Mouse (Mus musculus) naive thymus-derived CD4-positive, alpha-beta T cell, adult 2 months (primary cell): ENCODE data around the gene Zbtb20.

Experiments
- DNase-seq: peaks from one replicate; pipeline ENCODE4 v3.0.0-alpha.2; 2011; ENCODE audit warnings: low read depth

Gene Zbtb20

GRCm38 (mm10) chr16:42875852-42875980 lies at the start of gene Zbtb20:
TSS of gene Zbtb20 (plus strand) at chr16:42875881.
- DNase-seq: no peak

GRCm38 (mm10) chr16:42835940-42836339 lies 39.7 kb upstream of the Zbtb20 start:
- DNase-seq: peak; percentile 47

GRCm38 (mm10) chr16:42836404-42837120 lies 39.1 kb upstream of the Zbtb20 start:
- DNase-seq: peak; percentile 4

GRCm38 (mm10) chr16:42838226-42838625 lies 37.5 kb upstream of the Zbtb20 start:
- no peak for DNase-seq

DNA sequence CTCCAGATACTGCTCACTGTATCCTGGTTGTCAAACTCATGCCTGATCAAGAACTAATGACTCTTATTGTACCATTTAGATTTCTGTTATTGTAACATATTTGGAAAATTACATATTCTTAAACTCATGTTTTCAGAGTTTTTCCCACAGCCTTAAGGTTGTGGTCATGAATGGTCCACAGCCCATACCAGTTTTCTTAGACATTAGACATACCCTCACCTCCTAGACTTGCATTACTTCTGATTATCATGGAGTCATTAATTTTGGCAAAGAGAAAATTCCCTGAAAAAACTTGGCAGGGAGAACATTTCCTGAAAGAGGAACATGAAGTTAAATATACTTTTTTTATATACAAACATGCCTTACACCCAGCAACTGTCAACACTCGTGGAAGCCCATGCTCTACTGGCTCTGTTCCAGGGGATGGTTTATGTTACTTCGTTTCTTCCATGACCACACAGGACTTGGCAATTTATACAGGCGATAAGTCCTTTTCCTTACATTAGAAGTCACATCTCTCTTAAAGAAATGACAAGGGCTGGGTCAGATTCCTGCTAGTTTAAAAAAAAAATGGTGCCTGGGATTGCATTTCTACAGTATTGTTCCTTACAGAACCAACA lies 18.0 kb upstream of the Zbtb20 start:
- DNase-seq: no peak

GRCm38 (mm10) chr16:42859251-42859650 lies 16.4 kb upstream of the Zbtb20 start:
- no peak for DNase-seq

GRCm38 (mm10) chr16:42863231-42863630 lies 12.4 kb upstream of the Zbtb20 start:
- DNase-seq: no peak

DNA sequence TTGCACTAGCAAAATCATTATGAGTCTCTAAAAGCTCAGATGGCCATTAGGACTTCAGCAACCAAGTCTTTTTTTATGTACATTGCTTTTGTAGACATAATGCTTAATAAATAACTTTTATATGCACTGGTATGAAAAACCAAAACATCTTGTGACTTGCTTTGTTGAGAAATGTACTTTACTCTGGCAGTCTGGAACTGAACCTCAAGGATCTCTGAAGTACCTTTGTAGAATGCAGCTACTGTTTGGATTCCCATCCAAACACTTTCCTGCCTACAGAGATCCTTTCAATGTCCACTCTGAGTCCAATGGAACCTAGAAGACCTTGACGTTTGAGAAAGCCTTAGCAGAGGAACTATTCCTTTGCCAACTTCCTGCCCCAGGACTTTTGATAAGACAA lies 9.6 kb upstream of the Zbtb20 start:
- no peak for DNase-seq

GRCm38 (mm10) chr16:42872101-42872500 lies 3.6 kb upstream of the Zbtb20 start:
- DNase-seq: no peak

GRCm38 (mm10) chr16:42873942-42874341 lies 1.7 kb upstream of the Zbtb20 start:
- no peak for DNase-seq

DNA sequence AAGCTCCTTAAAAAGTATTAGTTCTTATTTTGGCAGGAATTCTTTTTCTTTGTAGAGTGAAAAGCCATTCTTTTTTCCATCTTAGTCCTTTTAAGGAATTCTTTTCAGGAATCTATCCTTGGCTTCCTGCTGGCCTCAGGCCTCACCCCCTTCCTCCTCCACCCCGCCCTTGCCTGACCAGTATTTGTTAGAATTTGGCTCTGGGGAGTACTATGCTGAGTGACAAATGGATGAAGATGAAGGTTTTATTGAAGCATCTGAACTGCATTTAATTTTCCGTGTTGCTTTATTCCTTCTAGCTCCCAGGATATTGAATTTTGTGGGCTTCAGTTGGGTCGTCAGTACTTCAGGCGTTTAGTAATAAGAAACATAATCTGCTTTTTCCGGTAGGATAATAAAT lies 1.2 kb upstream of the Zbtb20 start:
- DNase-seq: no peak

DNA sequence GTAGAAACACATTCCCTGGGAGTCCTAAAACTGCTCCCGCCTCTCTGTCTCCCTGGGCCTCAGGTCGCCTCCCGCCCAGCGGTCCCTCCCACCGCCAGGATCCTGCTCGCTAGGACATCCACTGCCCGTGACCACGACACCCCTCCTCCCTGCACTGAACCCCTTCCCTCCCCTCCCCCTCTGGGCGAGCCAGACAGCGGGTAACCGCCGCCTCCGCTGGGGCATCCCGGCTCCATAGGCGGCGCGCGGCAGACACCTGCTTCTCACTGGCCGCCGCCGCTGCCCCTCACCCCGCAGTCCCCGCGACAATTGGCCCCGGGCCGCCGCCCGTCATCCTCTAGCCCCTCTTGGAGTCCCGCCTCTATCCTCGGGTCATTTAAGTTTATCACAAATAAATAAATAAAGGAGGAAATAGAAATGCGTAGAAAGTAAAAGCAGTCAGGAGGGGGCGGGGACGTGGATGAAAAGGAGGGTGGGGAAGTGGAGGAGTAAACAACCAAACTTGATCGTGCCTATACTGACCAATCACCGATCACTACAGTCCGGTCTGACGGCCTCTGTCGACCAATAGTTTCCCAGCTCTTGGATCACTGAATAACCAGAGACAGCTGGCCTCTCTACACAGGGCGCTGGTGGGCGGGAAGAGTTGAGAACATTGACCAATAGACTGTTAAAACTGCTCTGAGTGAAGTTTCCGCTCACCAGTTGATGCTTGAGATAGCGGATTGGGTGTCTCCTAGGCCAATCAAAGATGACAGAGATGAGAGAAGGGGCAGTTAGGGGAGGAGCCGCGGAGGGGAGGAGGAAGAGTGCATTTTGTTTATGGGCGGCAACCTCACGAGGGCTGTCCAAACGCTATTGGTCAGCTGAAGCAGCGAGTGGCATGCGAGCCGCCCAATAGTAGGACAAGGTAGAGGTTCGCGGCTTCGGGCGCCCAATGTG lies 500 bp upstream of the Zbtb20 start:
- DNase-seq: peak; percentile 99

DNA sequence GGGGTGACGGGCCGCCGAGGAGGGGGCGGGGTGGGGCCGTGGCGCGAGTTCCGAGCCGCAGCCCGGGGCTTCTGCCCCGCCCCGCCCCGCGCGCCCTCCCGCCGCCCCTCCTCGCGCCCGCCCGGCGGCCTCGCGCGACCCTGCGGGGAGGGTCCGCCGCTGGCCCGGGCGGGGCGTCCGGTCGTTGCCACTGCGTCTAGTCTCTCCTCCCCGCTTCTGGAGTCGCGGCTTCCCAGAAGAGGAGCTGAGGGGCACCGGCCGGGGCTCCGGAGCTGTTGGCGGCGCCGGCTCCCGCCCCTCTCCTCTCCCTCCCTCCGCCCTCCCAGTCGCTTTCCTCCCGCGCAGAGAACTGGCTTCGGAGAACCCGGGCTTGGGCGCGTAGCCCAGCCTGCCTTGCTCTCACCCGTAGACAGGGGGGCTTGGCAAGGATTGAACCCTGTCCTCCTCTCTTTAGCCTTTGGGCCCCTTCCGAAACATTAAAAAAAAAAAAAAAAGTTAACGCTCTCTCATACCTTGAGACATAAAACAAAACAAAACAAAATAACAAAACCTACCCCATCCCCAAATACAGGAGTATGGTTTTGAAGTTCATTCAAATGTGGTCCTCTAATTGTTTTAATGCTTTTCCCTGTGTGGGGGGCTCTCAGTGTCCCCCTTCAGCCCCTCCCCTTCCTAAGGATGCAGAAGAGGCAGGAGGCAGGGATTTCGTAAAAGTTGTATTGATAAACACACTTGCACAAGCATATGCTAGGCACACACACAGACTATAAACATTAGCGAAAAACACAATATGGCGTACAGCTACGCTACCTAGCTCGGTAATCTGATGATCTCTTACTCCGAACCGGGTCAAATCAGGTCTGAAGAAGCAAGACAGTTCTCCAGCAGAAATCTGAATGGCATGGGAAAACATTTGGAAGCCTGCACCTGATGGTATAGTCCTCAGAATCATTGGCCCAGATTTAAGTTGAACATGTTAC lies 630 bp downstream of the Zbtb20 start:
- peak; percentile 84 for DNase-seq

- DNase-seq: no peak
Measured at GRCm38 (mm10) chr16:42880046-42880445, 4.4 kb downstream of the Zbtb20 start.

DNA sequence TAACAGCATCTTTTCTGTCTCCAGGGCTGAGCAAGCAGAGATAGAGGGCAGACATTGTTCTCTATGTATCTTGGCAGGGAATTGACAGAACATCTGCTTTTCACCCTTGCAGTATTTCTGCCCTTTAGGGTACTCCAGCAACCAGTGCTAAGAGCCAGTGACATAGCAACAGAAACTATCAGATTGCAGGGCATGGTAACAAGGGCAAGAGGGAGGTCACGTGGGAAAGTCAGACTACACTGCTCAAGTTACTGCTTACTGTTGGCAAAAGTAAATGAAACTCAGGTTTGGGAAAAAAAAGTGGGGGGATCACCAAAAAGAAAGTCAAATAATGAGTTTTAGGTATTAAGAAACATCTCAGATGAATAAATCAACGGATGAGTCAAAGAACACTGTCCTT lies 9.9 kb downstream of the Zbtb20 start:
- no peak for DNase-seq

DNA sequence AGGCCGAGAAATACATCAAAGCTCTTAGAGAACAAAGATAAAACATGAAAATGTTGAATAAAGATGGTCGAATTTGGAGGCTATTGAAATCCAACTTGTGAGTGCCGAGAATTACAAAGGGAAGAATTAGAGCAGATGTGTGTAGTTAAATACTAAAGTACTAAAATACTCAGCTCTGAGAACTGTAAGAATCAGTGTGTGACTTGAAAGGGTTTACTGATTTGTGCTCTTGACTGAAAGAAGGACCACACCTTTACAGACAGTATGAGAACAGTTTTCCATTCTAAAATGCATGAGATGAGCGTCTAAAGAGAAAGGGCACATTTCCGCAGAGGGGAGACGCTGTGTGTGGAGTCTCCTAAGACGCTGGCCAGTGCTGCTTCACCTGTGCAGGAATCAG lies 10.3 kb downstream of the Zbtb20 start:
- DNase-seq: no peak

DNA sequence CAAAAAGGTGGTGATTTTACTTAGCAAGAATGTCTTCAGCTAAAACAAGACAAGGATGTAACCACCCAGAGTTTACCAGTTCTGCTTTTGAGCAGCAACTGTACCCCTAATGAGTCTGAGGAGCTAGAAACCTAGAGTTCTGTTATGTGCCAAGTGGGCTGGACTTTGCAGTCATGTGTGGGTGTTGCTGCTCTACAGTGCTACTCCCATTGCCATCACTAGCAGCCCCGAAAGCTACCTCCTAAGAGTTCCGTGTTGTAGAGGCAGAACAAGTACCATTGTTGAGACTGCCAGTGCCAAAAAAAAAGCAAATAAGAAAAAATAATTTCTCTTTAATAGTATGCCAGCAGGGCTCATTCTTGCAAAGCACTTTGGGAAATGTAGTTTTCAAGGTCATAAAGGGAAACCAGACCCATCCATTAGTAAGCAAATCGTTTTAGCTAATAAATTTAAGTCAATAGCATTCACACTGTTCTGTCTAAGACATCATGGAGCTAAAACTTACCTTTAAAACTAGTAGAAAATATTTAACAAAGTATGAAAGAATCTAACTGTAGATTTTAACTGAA lies 21.5 kb downstream of the Zbtb20 start:
- no peak for DNase-seq

DNA sequence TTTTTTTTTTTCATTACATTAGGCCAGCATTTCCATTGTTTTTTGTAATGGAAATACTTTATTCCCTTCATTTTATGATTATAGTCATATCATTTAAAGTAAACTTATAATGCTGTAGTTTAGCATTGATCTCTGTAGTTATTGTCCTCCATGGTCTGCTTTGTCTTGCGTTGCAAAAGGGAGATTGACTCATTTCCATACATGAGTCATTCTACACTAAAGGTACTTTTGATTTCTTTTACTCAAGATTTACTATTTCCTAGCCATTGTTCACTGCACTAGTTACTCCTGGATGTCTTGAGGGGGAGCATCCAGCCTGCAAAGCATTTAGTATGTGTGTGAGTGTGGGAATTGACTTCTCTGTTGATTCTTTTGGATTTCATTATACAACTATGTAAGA lies 24.6 kb downstream of the Zbtb20 start:
- no peak for DNase-seq

GRCm38 (mm10) chr16:42907283-42907701 lies 31.6 kb downstream of the Zbtb20 start:
- DNase-seq: peak; percentile 70

GRCm38 (mm10) chr16:42908381-42908780 lies 32.7 kb downstream of the Zbtb20 start:
- DNase-seq: no peak

DNA sequence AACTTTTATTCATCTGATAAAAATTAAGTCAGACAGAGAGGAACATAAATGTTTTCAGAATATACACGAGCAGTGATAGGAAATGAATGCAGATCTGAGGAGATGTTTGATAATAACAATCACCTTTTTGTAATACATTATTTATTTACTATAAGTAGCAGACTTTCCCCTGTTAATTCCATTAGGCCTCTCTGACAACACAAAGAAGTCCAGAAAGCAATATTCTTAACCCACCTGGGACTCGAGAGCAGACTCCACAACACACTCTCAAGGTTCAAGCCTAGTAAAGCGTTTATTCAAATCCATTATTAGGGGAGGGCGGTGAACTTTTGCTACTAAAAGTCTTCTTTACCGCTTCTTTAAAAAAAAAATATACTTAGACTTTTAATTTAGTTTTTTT lies 33.2 kb downstream of the Zbtb20 start:
- peak; percentile 12 for DNase-seq

- peak; percentile 44 for DNase-seq
Measured at GRCm38 (mm10) chr16:42910016-42910415, 34.3 kb downstream of the Zbtb20 start.
